Mouse (Mus musculus) brain, embryonic 18.5 days (tissue): ENCODE measurements around the gene Trem1.

Experiments
- DNase-seq: peaks from one replicate; pipeline ENCODE4 v3.0.0-alpha.2; 2012; ENCODE audit warnings: low read depth, low spot score

The Trem1 gene

DNA sequence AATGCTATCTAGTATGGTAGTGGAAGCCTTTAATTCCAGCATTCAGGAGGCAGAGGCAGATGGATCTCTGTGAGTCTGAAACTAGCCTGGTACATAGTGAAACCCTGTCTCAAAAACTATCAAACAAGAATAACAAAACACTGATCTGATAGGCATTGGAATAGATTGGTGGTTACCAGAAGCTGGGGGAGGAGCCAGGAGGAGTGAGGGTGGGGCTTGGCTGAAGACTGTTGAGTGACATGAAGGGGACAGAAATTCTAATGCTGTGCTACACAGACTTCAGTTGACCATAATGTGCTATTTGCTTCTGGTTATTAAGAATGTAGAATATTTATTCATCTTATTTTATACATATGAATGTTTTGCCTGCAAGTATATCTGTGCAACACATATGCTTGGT, 35.7 kb downstream of the Trem1 start:
- DNase-seq, result no peak

DNA sequence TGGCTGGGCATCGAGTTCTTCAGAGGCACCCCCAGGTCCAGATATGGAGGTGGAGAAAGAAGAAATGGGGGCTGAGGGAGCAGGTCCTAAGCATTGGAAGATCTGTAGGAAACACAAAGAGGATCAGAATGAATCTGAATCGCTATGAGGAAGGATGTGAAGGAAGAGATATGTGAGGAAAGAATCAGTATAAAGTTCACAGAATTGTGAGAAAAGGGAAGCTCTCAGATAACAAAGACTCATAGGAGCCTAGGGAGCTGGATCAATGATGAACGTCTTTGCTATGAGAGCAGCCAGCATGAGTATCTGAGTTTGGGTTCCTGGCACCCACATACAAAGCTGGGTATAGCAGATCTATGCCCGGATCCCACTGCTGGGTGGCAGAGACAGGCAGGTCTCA, 37.3 kb downstream of the Trem1 start:
- DNase-seq, result no peak

- no peak for DNase-seq
Measured at GRCm38 (mm10) chr17:48272158-48272557, 39.6 kb downstream of the Trem1 start.

DNA sequence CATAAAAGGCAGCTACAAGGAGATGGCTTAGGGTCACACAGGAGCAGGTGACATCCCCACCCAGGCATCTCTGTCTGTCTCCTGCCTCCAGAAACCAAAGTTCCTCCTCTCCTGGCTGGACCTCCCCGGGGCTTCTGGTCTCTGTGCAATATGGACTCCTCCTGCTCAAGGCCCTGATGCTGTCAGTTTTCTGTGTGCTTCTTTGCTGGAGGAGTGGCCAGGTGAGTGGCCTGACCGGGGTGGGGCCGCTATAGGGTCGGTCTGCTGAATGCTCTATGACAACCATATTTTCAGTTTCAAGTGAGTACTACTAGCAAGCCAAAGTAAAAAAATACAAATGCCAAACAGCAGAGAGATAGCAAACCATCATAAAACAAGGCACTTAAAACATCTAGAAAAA, 40.0 kb downstream of the Trem1 start:
- no peak for DNase-seq

DNA sequence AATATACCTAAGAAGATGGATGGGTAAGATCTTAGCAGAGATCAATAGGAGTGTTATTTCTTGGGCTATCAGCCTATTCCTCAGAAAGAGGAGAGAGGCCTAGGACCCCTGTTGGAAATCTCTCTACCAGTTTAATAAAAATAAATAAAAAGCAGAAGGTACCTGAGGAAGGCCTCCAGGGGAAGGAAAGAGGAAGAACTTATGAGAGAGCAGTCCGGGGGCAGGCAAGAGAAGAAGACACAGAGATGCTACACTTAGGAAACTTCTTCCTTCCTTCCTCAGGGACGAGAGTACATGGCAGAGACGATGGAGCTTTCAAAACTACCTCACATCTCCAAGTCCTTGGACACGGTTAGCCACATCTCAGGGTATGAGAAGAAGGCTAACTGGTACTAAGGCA, 41.5 kb downstream of the Trem1 start:
- no peak for DNase-seq

- peak; percentile 16 for DNase-seq
Measured at GRCm38 (mm10) chr17:48274885-48275284, 42.3 kb downstream of the Trem1 start.

- no peak for DNase-seq
Measured at GRCm38 (mm10) chr17:48275736-48276135, 43.2 kb downstream of the Trem1 start.

GRCm38 (mm10) chr17:48278381-48278780, 45.8 kb downstream of the Trem1 start:
- no peak for DNase-seq

GRCm38 (mm10) chr17:48279002-48279401, 46.4 kb downstream of the Trem1 start:
- no peak for DNase-seq

GRCm38 (mm10) chr17:48280943-48281738, 48.6 kb downstream of the Trem1 start:
- DNase-seq, result no peak

GRCm38 (mm10) chr17:48281739-48282085, 49.1 kb downstream of the Trem1 start:
- peak; percentile 18 for DNase-seq

GRCm38 (mm10) chr17:48286765-48287164, 54.2 kb downstream of the Trem1 start:
- no peak for DNase-seq

DNA sequence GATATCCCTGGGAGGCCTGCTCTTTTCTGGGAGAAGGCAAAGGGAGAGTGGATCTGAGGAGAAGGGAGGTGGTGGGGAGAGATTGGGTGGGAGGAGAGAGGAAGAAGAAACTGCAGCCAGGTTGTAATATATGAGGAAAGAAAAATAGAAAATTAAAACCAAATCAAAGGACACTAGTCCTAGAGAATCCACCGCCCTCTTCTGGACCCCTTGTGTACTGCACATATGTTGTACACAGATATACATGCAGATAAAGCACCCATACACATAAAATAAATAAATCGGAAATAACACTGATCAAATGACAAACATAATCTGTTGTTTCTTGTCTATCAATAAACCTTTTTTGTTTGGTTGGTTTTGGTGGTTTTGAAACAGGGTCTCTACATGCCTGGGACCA, 54.7 kb downstream of the Trem1 start:
- DNase-seq, result no peak

GRCm38 (mm10) chr17:48293500-48294194, 61.1 kb downstream of the Trem1 start:
- DNase-seq, result no peak
